Mouse (Mus musculus) right cerebral cortex, postnatal 14 days (tissue): ENCODE results near the gene Kbtbd6.

ENCODE experiments used
- DNase-seq: peaks from one replicate; pipeline ENCODE4 v3.0.0; 2022

Kbtbd6 gene

DNA sequence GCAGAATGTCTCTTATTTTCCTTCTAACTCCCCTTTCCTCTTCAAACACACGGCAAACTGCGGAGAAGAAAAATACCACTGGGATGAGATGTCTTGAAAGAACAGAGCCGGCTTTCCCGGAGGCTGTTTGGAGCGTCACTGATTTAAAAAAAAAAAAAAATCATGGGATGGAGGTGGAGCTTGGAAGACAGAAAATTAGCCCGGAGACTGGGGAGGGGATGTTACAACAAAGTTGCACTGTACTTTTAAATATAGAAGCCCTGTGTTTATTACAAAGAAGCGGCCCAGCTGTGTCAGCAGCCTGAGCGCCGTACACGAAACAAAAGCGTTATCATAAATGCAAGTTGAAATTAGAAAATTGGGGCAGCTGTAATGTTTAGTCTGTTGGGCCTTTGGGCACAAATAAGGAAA lies 30.6 kb downstream of the Kbtbd6 start:
- peak; percentile 12 for DNase-seq

DNA sequence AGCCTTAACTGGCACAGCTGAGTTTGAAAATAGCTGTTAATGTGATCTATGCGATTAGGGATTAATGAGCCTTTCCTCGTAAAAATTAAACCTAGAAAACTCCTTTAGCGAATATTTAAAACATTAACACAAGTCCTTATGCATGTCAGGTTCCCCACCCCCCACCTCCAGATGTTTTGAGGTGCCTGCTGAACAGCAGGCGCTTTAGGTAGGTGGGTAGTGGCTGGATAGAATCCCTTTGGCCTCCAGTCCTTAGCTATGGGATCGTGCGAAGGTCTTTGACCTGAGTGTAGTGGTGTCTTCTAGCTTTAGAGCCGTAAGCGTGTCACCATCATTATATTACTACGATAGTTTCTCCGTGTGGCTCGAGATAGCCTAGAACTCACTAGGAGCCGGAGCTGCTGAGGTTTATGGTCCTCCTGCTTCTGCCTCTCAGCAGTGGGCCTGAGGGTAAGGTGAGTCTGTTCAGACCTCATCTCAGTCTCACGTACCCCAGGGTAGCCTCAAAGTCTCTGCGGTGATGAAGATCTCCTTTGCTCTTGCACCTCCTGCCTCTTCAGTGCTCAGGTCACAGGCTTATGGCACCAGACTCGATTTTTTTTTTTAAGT lies 31.2 kb downstream of the Kbtbd6 start:
- DNase-seq, result no peak

DNA sequence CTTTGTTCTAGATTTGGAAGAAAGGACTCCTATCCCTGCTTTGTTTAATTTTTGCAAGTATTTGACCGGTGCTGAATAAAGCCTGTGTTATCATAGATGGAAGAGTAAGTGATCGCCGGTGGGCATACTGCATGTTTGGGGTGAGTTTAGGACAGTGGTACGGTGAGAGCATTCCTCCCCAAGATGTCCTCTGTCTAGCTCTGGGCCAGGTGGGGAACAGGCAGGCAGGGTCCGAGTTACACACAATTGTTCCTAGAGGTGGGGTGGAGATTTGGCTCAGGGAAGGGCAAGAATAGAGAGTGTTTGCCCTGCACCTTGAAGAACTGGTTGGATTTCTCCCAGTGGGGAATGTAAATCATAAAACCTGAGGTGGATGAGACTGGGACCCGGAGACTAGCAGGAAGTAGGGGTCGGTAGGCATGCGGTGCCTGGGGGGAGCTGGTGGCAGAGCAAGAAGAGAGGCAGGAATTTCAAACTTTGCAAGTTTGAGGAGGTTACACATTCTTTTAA lies 32.0 kb downstream of the Kbtbd6 start:
- no peak for DNase-seq

DNA sequence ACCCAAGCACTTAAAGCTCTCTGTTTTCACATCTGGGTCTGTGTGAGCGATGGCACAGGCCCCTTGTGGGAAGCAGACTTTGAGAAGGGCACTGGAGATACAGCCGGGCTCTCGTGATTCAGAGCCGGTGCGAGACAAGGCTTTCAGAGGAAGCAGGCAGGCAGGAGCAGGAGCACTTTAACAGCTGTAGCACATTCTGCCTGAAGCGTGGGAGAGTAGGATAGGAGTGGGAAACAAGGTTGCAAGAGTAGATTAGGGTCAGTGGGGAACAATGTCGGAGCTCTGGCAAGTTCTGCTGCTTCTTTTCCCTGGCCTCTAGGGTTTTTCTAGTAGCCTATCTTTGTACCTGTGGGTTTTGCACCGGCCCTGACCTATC lies 35.0 kb downstream of the Kbtbd6 start:
- no peak for DNase-seq

DNA sequence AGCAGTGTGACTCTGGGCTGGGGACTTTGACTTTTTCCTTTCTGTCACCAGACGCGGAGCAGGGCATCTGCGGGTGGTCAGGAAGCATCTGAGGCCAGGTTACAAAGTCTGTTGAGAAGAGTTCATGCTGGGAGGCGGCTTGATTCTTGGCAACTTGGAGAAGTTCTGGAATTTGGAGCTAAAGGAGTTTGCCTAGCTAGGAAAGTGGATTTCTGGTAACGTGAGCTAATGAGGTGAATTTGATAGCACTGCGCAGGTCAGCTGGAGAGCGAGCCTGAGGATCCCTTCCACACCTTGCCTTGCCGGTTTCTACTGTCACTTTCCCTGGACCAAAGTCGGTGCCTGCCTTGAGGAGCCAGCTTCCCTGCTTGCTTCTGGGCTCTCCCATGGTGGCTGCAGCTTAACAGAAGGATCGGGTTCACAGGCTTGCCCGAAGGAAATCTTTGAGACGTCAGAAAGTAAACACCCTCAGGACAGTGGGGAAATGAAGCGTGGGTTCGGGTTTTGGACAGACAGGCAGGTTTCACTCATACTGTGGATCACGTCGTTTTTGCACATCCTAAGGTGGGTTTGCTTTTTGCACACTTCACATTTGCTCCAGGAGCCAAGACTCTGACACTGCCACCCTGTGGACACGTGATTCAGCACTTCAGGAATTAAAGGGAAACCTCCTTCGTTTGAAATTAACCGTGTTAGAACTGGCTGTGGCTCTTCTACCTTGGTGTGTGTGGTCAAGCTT lies 35.5 kb downstream of the Kbtbd6 start:
- DNase-seq, result no peak

DNA sequence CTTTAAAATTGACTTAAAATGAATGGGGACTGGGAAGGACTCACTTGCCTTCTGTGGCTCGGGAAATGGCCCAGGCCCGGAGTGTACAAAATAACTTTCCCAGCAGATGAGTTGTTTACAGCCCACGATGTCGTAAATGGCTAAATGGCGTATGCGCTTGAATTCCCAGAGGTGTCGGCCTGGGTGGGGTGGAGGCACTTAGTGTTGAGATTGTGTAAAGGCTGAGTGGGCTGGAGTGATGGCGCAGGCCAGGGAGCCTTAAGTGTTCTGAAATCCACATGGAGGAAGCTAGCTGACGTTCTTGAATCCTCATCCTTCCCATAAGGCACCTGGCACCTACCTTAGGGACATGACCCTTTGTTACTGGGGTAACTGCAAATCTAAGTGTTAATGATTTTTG lies 36.9 kb downstream of the Kbtbd6 start:
- no peak for DNase-seq

DNA sequence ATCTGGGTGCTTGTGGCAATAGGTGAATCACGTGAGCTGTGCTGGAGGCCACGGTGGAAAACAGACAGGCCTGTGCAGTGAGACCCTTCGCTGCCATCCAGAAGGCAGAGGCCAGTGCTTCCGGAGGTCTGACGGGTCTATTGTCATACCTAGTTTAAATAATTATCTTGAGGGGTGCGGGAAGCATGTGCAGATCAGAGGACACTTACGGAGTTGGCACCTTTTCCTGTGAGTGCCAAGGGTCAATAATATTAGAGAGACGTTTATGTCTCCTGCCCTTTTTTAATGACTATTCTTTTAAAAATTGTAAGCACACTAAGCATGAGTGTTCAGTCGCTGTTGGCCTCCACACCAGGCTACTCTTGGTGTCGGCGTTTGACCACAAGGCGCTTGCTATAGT lies 37.5 kb downstream of the Kbtbd6 start:
- DNase-seq, result no peak

DNA sequence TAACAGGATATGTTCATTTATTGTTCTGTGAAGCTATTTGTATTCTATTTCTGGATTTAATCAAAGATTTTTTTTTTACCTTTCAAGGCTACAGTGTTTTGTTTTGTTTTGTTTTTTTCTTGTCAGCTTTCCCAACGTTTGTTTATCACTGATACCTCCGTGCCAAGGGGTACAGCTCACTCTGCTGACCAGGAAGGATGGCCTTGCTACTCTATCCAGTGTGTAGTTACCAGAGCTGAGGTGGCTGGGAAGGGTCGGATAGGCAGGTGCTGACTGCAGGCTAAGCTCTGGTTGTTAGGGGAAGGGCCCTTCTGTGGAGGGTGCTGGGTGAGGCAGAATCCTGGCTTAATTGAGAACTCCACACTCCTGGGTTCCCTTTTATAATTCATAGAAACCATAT lies 38.6 kb downstream of the Kbtbd6 start:
- no peak for DNase-seq

DNA sequence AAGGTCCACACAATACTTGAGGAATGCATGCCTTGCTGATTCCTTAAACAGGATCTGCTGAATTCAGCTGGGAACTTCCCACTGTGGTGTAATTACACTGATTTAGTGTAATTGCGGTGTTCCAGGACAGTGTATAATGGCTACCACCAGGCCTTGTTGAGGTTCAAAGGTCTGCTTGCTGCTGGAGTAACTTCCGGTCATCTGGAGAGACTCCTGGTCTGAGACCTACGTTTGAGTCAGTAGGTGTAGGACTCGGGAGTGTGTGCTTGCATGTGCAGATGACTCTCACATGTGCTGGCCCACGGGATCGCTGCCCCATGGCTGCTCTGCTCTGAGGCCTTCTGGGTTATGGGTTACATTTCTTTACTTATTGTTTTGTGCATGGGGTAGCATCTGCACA lies 42.7 kb downstream of the Kbtbd6 start:
- no peak for DNase-seq

DNA sequence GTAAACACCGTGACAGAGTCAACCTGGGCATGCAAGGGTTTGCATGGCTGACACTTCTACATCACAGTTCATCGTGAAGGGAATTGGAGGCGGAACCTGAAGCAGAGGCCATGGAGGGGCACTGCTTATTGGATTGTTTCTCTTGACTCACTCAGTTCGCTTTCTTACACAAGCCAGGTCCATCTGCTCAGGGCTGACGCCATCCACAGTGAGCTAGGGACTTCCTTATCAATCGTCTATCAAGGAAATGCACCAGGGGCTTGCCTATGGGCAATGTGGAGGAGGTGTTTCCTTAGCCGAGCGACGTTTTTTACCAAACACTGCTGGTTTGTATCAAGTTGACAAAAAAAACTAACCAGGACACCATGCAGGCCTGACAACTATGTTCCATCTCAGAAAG lies 47.7 kb downstream of the Kbtbd6 start:
- no peak for DNase-seq

DNA sequence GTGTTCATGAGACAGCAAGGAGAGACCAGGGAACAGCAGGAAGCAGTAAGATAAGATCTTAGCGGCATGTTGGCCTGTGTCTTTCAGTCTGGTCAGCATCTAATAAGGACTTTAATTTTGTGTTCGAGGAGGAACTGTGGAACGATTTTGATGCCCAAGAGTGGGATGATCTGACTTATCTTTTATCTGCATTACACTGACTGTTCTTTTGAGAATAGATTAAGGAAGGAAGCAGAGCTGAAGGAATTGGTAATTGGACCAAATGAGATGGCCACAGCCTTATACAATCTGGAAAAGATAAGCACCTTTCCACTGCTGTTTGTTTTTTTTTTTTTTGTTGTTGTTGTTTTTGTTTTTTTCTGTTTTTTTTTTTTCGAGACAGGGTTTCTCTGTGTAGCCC lies 49.1 kb downstream of the Kbtbd6 start:
- DNase-seq, result no peak

DNA sequence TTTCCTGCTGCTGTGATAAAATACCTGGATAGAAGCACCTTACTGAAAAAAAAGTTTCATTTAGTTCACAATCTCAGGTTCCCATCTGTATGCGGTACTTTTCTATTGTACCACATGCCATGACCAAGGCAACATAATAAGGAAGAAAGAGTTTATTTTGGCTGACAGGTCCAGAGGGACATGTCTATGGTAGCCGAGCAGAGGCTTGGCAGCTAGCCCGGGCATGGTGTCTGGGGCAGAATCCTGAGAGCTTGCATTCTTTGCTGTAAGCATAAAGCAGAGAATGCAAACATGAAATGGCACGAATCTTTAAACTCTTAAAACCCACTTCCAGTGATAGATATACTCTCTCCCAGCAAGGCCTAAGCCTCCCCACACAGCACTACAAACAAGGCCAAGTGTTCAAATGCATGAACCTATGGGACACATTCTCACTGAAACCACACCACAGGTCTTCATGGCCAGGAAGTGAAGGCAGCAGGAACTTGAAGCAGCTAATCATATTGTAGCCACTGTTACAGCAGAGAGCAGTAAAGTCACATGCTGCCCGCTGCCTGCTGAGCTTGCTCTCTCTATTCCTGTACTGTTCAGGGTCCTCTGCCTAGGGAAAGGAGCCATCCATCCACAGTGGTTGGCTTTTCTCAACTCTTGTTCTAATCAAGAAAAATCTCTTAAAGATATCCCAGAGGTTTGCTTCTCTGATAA lies 51.9 kb downstream of the Kbtbd6 start:
- DNase-seq, result no peak
